8 mouse cellular contexts compared by ENCODE assay signal in the genomic region with DNA sequence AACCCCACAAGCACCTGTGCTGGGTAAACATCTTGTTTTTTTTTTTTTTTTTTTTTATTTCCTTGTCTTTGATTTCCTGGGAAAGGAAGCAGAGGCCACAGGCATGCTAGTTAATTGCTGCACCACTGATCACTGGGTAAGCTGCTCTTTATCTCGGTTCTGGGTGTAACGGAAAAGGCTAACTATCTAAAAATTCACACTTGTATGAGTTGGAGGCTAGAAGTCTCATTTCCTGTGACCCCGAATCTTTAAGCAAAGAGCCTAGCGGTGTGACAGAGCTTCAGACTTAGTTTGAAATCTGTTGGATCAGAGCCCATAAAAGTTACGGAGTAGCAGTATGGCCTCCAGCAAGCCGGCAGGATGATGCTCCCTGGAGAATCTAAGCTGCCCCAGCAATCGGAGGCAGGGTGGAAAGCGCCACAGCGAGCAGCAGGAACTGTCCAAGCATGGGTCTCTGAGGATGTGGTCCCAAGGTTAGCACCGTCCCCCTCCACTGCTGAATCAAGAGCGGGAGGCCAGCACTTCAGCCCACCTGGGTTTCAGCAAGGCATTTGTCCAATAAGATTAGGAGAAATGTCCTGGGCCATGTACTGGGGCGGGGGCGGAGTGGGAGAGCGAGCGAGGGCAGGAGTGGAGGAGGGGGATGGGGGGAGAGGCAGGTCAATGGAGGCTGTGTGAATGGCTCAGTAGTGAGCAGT. TPM values are rescaled to one million over a fixed set of nuclear protein-coding genes. Genes with fewer than 3 reads are reported as not detected.
DNase-seq lines count a peak whose midpoint lies in the region; ATAC-seq and TF ChIP-seq lines count a peak whose summit lies in the region.

No protein-coding gene starts in this region.

- no peaks in the 10 kb centered on the region for H3K36me3 ChIP-seq in heart, embryonic 10.5 days
- H3K36me3 ChIP-seq in limb, embryonic 12.5 days, result no peaks in the 10 kb centered on the region

- H3K9ac ChIP-seq in limb, embryonic 12.5 days (replicated peaks), result peak overlapping the region; percentile 49

- no peaks in the 10 kb centered on the region for H3K27me3 ChIP-seq in heart, embryonic 10.5 days (ENCODE audit: insufficient read depth, poor library complexity, severe bottlenecking)
- no peaks in the 10 kb centered on the region for H3K27me3 ChIP-seq in limb, embryonic 12.5 days

- 9% methylated on average over 15 of the region's 15 CpGs for WGBS in heart, embryonic 10.5 days
- 5% methylated on average over 15 of the region's 15 CpGs for WGBS in limb, embryonic 12.5 days
- WGBS in olfactory bulb, adult 2 months, result 12% methylated on average over 15 of the region's 15 CpGs

- DNase-seq in ES-CJ7 (ENCODE audit: low read depth, low spot score), result peak; percentile 73
- DNase-seq in R1 (ENCODE audit: low read depth, low spot score), result peak; percentile 74
- no peak for DNase-seq in heart, embryonic 10.5 days (ENCODE audit: low spot score)
- DNase-seq in thymus, postnatal 0 days (ENCODE audit: low spot score), result no peak
- no peak for DNase-seq in frontal cortex, postnatal 14 days (ENCODE audit: low spot score in 2 of 2)
- no peak for DNase-seq in left cerebral cortex, postnatal 10 days (ENCODE audit: extremely low spot score in 1 of 2, low spot score in 2 of 2)

- TF ChIP-seq CTCF in olfactory bulb, adult 2 months (IDR thresholded peaks at IDR 0.05; ENCODE audit: insufficient read depth, low read depth, low read length), result no peak

- peak overlapping the region; percentile 48 for H3K4me3 ChIP-seq in heart, embryonic 10.5 days
- peak overlapping the region; percentile 37 for H3K4me3 ChIP-seq in limb, embryonic 12.5 days (replicated peaks)
- peak overlapping the region; percentile 33; the same call in 1 of the 2 replicates for H3K4me3 ChIP-seq in olfactory bulb, adult 2 months (ENCODE audit: insufficient read depth, low read depth, low read length)

- H3K4me1 ChIP-seq in heart, embryonic 10.5 days, result peaks cover 7% of the 10 kb centered on the region
- H3K4me1 ChIP-seq in limb, embryonic 12.5 days (replicated peaks), result peaks cover 7% of the 10 kb centered on the region
- peaks cover 3% of the 10 kb centered on the region for H3K4me1 ChIP-seq in olfactory bulb, adult 2 months (ENCODE audit: control insufficient read depth, insufficient read depth, low read length)

- H3K4me2 ChIP-seq in limb, embryonic 12.5 days, result peak overlapping the region; percentile 70

- intact Hi-C loops in left cerebral cortex, postnatal 10 days (cut with DNase I), result no loop called here

- TF ChIP-seq POLR2A in olfactory bulb, adult 2 months (IDR thresholded peaks at IDR 0.05; ENCODE audit: insufficient read depth, low read depth, low read length), result no peak

- 0 out of 2 replicates have a peak, but pooled peaks have one; percentile 58 for ATAC-seq in limb, embryonic 12.5 days (ENCODE audit: insufficient number of reproducible peaks, insufficient read depth, low FRiP score, low TSS enrichment, low read depth)

- H3K27ac ChIP-seq in heart, embryonic 10.5 days, result peak overlapping the region; percentile 71
- peak overlapping the region; percentile 62; the same call in 1 of the 2 replicates for H3K27ac ChIP-seq in limb, embryonic 12.5 days
- no peak overlapping the region for H3K27ac ChIP-seq in olfactory bulb, adult 2 months (ENCODE audit: insufficient read depth, low read depth, low read length)

- no peaks in the 10 kb centered on the region for H3K9me3 ChIP-seq in heart, embryonic 10.5 days
- no peaks in the 10 kb centered on the region for H3K9me3 ChIP-seq in limb, embryonic 12.5 days

RNA-seq across cellular contexts. Expression of a gene that starts 10.4 kb away (rescaled TPM):
- 21.3 and 25.5 TPM in 2 replicates for polyA plus RNA-seq in heart, embryonic 10.5 days (2016; fragmentation: Nextera tagmentation; extraction: Ambion mirVana)
- 16.2 and 18.9 TPM in 2 replicates for polyA plus RNA-seq in limb, embryonic 12.5 days (2016; fragmentation: Nextera tagmentation; extraction: Ambion mirVana)
- polyA plus RNA-seq in olfactory bulb, adult 2 months (2012; ENCODE audit: insufficient read depth, insufficient read length, low replicate concordance, missing spikeins), result not detected in 2 replicates
- 25.7 and 28.2 TPM in 2 replicates for polyA plus RNA-seq in thymus, postnatal 0 days (2015; fragmentation: Nextera tagmentation; extraction: Ambion mirVana)
- 10 to 100 TPM; 23.8 to 27.3 TPM for total RNA-seq in left cerebral cortex, postnatal 10 days (2021)

RNA-seq across cellular contexts. Expression of a gene that starts 17.5 kb away (rescaled TPM):
- polyA plus RNA-seq in heart, embryonic 10.5 days (2016; fragmentation: Nextera tagmentation; extraction: Ambion mirVana), result 0.20 TPM in 1 of 2 replicates, not detected in the other
- polyA plus RNA-seq in limb, embryonic 12.5 days (2016; fragmentation: Nextera tagmentation; extraction: Ambion mirVana), result 0.19 TPM in 1 of 2 replicates, not detected in the other
- polyA plus RNA-seq in olfactory bulb, adult 2 months (2012; ENCODE audit: insufficient read depth, insufficient read length, low replicate concordance, missing spikeins), result not detected in 2 replicates
- 0.72 and 0.83 TPM in 2 replicates for polyA plus RNA-seq in thymus, postnatal 0 days (2015; fragmentation: Nextera tagmentation; extraction: Ambion mirVana)
- total RNA-seq in left cerebral cortex, postnatal 10 days (2021), result 1 to 10 TPM; 1.2 to 2.0 TPM

RNA-seq across cellular contexts. Expression of a gene that starts 27.2 kb away (rescaled TPM):
- 0.10 and 0.41 TPM in 2 replicates for polyA plus RNA-seq in heart, embryonic 10.5 days (2016; fragmentation: Nextera tagmentation; extraction: Ambion mirVana)
- not detected in 2 replicates for polyA plus RNA-seq in limb, embryonic 12.5 days (2016; fragmentation: Nextera tagmentation; extraction: Ambion mirVana)
- not detected in 2 replicates for polyA plus RNA-seq in olfactory bulb, adult 2 months (2012; ENCODE audit: insufficient read depth, insufficient read length, low replicate concordance, missing spikeins)
- polyA plus RNA-seq in thymus, postnatal 0 days (2015; fragmentation: Nextera tagmentation; extraction: Ambion mirVana), result 0.57 and 0.81 TPM in 2 replicates
- under 1 TPM; 0.14 to 0.30 TPM for total RNA-seq in left cerebral cortex, postnatal 10 days (2021)

RNA-seq across cellular contexts. Expression of a gene that starts 28.2 kb away (rescaled TPM):
- 0.52 TPM in 1 of 2 replicates, not detected in the other for polyA plus RNA-seq in heart, embryonic 10.5 days (2016; fragmentation: Nextera tagmentation; extraction: Ambion mirVana)
- polyA plus RNA-seq in limb, embryonic 12.5 days (2016; fragmentation: Nextera tagmentation; extraction: Ambion mirVana), result not detected in 2 replicates
- not detected in 2 replicates for polyA plus RNA-seq in olfactory bulb, adult 2 months (2012; ENCODE audit: insufficient read depth, insufficient read length, low replicate concordance, missing spikeins)
- not detected in 2 replicates for polyA plus RNA-seq in thymus, postnatal 0 days (2015; fragmentation: Nextera tagmentation; extraction: Ambion mirVana)
- total RNA-seq in left cerebral cortex, postnatal 10 days (2021), result not detected

RNA-seq across cellular contexts. Expression of a gene that starts 30.5 kb away (rescaled TPM):
- polyA plus RNA-seq in heart, embryonic 10.5 days (2016; fragmentation: Nextera tagmentation; extraction: Ambion mirVana), result 1.8 and 2.4 TPM in 2 replicates
- polyA plus RNA-seq in limb, embryonic 12.5 days (2016; fragmentation: Nextera tagmentation; extraction: Ambion mirVana), result 1.9 and 2.0 TPM in 2 replicates
- not detected in 2 replicates for polyA plus RNA-seq in olfactory bulb, adult 2 months (2012; ENCODE audit: insufficient read depth, insufficient read length, low replicate concordance, missing spikeins)
- polyA plus RNA-seq in thymus, postnatal 0 days (2015; fragmentation: Nextera tagmentation; extraction: Ambion mirVana), result 6.8 and 7.6 TPM in 2 replicates
- total RNA-seq in left cerebral cortex, postnatal 10 days (2021), result 1 to 10 TPM; 3.0 to 5.4 TPM

Comparison
In these comparisons a context has a peak if more than half of its experiments do, and no peak if none do; other contexts are left out.
1. DNase-seq: peak in ES-CJ7 (single experiment) and R1 (single experiment); none in heart, embryonic 10.5 days (single experiment), thymus, postnatal 0 days (single experiment), frontal cortex, postnatal 14 days (0 of 2) and left cerebral cortex, postnatal 10 days (0 of 2).
2. RNA of a gene that starts 10.4 kb away (polyA plus RNA-seq): 25.7 to 28.2 TPM in thymus, postnatal 0 days, 21.3 to 25.5 TPM in heart, embryonic 10.5 days and 16.2 to 18.9 TPM in limb, embryonic 12.5 days; not detected in olfactory bulb, adult 2 months; every median in the first group is over 10 times any median in the second.
3. Peak in every context shown above with its lines, with median percentiles within 50 percentile points of each other: H3K4me3 ChIP-seq.